Mouse (Mus musculus) embryonic facial prominence, embryonic 11.5 days (tissue): ENCODE measurements around the gene Ilk. TPM values are rescaled to one million over a fixed set of nuclear protein-coding genes. Genes with fewer than 3 reads are reported as not detected.

Experiments
- ATAC-seq: fragments of 200-750 bp; cut with Nextera tagmentation; replicated peaks from 2 replicates; pipeline ENCODE4 v1.8.0; 2017; ENCODE audit warnings: low read depth; ENCODE audit not compliant: insufficient number of reproducible peaks, low FRiP score, low TSS enrichment
- DNase-seq: peaks from one replicate; pipeline ENCODE4 v3.0.0-alpha.2; 2015; ENCODE audit warnings: low spot score
- H3K27ac ChIP-seq: fragments of 300-500 bp; sonication (generic); replicated peaks from 2 replicates; pipeline ENCODE4 v1.5.1; 2014; ENCODE audit warnings: mild to moderate bottlenecking, low read depth, low read length, control low read depth
- H3K27me3 ChIP-seq: fragments of 300-500 bp; sonication (generic); 2 replicates; pipeline ENCODE4 v1.6.1; 2014; ENCODE audit warnings: mild to moderate bottlenecking, low read length, moderate library complexity, mixed read lengths; ENCODE audit not compliant: control insufficient read depth, insufficient read depth
- H3K36me3 ChIP-seq: fragments of 300-500 bp; sonication (generic); replicated peaks from 2 replicates; pipeline ENCODE4 v1.6.1; 2014; ENCODE audit warnings: low read depth, mild to moderate bottlenecking, low read length, moderate library complexity, mixed read lengths; ENCODE audit not compliant: control insufficient read depth, insufficient read depth
- H3K4me1 ChIP-seq: fragments of 300-500 bp; sonication (generic); 2 replicates; pipeline ENCODE4 v1.6.1; 2014; ENCODE audit warnings: low read length, mixed read lengths; ENCODE audit not compliant: control insufficient read depth, insufficient read depth
- H3K4me2 ChIP-seq: fragments of 300-500 bp; sonication (generic); 2 replicates; pipeline ENCODE4 v1.6.1; 2014; ENCODE audit warnings: low read depth, mild to moderate bottlenecking, control low read depth, low read length, moderate library complexity
- H3K4me3 ChIP-seq: fragments of 300-500 bp; sonication (generic); 2 replicates; pipeline ENCODE4 v1.5.1; 2014; ENCODE audit warnings: low read depth, low read length, control low read depth
- H3K9ac ChIP-seq: fragments of 300-500 bp; sonication (generic); replicated peaks from 2 replicates; pipeline ENCODE4 v1.6.1; 2014; ENCODE audit warnings: mild to moderate bottlenecking, control low read depth, low read length
- H3K9me3 ChIP-seq: fragments of 300-500 bp; sonication (generic); replicated peaks from 2 replicates; pipeline ENCODE4 v1.6.1; 2016; ENCODE audit warnings: mild to moderate bottlenecking, low read length, inconsistent platforms, mixed read lengths; ENCODE audit not compliant: control insufficient read depth
- WGBS: fragments of 180-500 bp; shearing (Covaris S2); extraction: QIAGEN DNeasy Blood & Tissue Kit; methylation state at CpG from one replicate; pipeline ENCODE4 v1.1.7; 2014; 5-methylcytosine and 5-hydroxymethylcytosine counted together
- polyA plus RNA-seq: library from polyadenylated mRNA; unstranded; fragments of >200 nt; fragmentation: Nextera tagmentation; extraction: Ambion mirVana; gene quantifications from 2 replicates; pipeline ENCODE4 v1.2.1, GENCODE M21; 2014

Ilk gene
- polyA plus RNA-seq, 1 experiment from 2014 or later = 239 TPM

GRCm38 (mm10) chr7:105767729-105768165, 31.4 kb downstream of the Ilk start:
- H3K36me3 ChIP-seq = peaks cover 22% of the 10 kb centered on the region
- WGBS = 14% methylated on average over 6 of the region's 6 CpGs
- ATAC-seq = no peak; the same call in 1 of the 2 replicates

DNA sequence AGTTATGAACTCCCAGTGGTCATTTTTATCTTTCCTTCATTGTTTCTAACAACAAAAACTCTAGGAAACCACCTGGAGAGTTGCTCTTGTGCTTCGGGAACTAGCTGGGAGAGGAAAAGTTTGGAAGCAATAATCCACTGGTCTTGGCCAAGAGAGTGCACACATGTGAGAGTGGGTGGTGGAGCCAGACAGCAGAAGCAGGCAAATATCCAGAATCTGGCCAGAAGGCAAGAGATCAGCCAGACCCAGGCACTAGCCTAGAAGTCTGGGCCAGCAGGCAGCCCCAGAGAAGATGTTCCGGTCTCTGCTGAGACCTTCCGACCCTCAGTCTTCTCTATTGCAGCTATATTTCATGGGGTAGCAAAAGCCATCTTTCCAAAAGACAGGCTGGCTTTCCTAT, 33.6 kb downstream of the Ilk start:
- no peak for ATAC-seq
- H3K36me3 ChIP-seq = peaks cover 4% of the 10 kb centered on the region
- no peak overlapping the region for H3K4me3 ChIP-seq

More at GRCm38 (mm10) chr7:105767729-105768165, 31.4 kb downstream of the Ilk start:
- no peaks in the 10 kb centered on the region for H3K9me3 ChIP-seq
- no peak overlapping the region for H3K9ac ChIP-seq
- H3K4me3 ChIP-seq = no peak overlapping the region
- DNase-seq = peak; percentile 48
- peaks cover 2% of the 10 kb centered on the region; the same call in 1 of the 2 replicates for H3K4me1 ChIP-seq
- no peak overlapping the region for H3K4me2 ChIP-seq
- peaks cover 6% of the 10 kb centered on the region; the same call in 1 of the 2 replicates for H3K27me3 ChIP-seq
- peak overlapping the region; percentile 35; the same call in 1 of the 2 replicates for H3K27ac ChIP-seq

DNA sequence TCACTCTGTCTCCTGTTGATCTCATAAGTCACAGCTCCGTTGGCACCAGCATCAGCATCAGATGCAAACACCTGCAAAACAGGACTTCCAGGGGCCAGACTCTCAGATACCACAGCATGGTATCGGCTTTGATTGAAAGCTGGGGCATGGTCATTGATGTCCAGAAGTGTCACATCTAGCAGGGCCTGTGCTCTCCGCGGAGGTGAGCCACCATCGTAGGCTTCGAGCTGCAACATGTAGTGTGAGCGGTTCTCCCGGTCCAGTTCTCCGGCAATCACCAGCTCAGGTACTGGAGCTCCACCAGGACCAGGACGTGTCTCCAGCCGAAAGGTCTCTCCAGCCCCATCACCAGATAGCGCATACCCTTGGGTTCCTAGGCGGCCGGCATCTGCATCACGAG, 35.9 kb downstream of the Ilk start:
- WGBS = 96% methylated on average over 15 of the region's 15 CpGs
- no peak overlapping the region for H3K9ac ChIP-seq
- H3K27me3 ChIP-seq = no peaks in the 10 kb centered on the region
- no peak overlapping the region for H3K4me2 ChIP-seq
- no peaks in the 10 kb centered on the region for H3K9me3 ChIP-seq
- peaks cover 3% of the 10 kb centered on the region for H3K36me3 ChIP-seq
- H3K27ac ChIP-seq = no peak overlapping the region
- H3K4me3 ChIP-seq = no peak overlapping the region
- DNase-seq = no peak
- peaks cover 2% of the 10 kb centered on the region; the same call in 1 of the 2 replicates for H3K4me1 ChIP-seq
- no peak for ATAC-seq

More for the DNA sequence above, 33.6 kb downstream of the Ilk start:
- Histone ChIP-seq H3K9ac (no peak overlapping the region), H3K4me1 (peaks cover 2% of the 10 kb centered on the region; the same call in 1 of the 2 replicates), H3K27me3 (no peaks in the 10 kb centered on the region), H3K27ac (no peak overlapping the region), H3K4me2 (no peak overlapping the region), H3K9me3 (no peaks in the 10 kb centered on the region)
- no peak for DNase-seq
- WGBS = 91% methylated on average over 3 of the region's 3 CpGs

GRCm38 (mm10) chr7:105773041-105773440, 36.6 kb downstream of the Ilk start:
- WGBS = 90% methylated on average over 5 of the region's 5 CpGs

DNA sequence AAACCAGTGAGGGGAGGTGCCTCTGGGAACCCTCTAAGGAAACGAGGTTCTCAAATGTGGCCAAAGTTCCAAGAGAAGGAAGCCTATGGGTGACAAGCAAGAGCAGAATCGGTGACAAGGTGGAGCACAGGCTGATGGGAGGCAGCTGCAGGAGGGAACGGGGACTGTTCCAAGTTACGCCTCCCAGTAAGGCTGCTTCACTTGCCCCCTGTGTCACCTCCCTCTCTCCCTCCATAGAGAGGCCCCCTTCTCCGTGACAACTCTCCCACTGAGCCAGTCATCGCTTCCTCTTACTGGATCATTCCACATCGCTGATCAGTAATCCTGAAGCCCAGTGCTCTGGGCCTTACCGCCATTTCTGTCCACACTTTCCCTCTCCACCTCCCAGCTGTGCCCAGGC, 38.3 kb downstream of the Ilk start:
- Histone ChIP-seq H3K4me1 (peaks cover 4% of the 10 kb centered on the region; the same call in 1 of the 2 replicates), H3K27ac (no peak overlapping the region), H3K4me3 (no peak overlapping the region), H3K9ac (no peak overlapping the region), H3K36me3 (peaks cover 3% of the 10 kb centered on the region), H3K9me3 (no peaks in the 10 kb centered on the region), H3K27me3 (no peaks in the 10 kb centered on the region), H3K4me2 (no peak overlapping the region)
- 54% methylated on average over 8 of the region's 8 CpGs for WGBS
- no peak for ATAC-seq
- no peak for DNase-seq

More at GRCm38 (mm10) chr7:105773041-105773440, 36.6 kb downstream of the Ilk start:
- H3K36me3 ChIP-seq = peaks cover 3% of the 10 kb centered on the region
- no peak overlapping the region for H3K27ac ChIP-seq
- no peak for ATAC-seq
- H3K4me1 ChIP-seq = peaks cover 2% of the 10 kb centered on the region; the same call in 1 of the 2 replicates
- H3K27me3 ChIP-seq = no peaks in the 10 kb centered on the region
- no peak overlapping the region for H3K4me3 ChIP-seq
- DNase-seq = no peak
- no peak overlapping the region for H3K9ac ChIP-seq
- H3K4me2 ChIP-seq = no peak overlapping the region
- no peaks in the 10 kb centered on the region for H3K9me3 ChIP-seq

DNA sequence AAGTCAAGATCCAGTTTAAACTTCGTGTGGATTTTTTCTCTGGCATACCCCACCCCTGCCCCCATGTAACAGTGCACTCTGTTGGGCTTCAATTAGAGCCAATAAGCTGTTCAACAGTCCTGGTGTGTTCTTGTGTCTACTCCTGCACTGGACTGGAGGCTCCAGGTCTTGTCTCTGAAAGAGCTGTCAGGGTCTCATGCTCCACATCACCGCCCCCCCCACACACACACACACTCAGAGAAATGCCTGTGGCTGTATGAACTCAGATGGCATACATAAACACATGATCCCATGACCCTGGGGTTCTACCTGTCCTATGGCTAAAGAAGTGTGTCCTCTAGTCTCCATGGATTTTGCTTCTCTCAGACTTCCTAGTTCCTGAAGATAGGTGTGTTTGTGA, 39.6 kb downstream of the Ilk start:
- ATAC-seq (no peak), DNase-seq (no peak)
- H3K36me3 ChIP-seq = peaks cover 3% of the 10 kb centered on the region
- no peak overlapping the region for H3K27ac ChIP-seq
- H3K9ac ChIP-seq = no peak overlapping the region
- no peak overlapping the region for H3K4me3 ChIP-seq
- WGBS = 86% methylated on average over 2 of the region's 2 CpGs
- H3K4me1 ChIP-seq = peaks cover 4% of the 10 kb centered on the region; the same call in 1 of the 2 replicates
- H3K4me2 ChIP-seq = no peak overlapping the region
- H3K27me3 ChIP-seq = no peaks in the 10 kb centered on the region
- H3K9me3 ChIP-seq = no peaks in the 10 kb centered on the region

- H3K9ac ChIP-seq = peak overlapping the region; percentile 39; the same call in 1 of the 2 replicates
- no peaks in the 10 kb centered on the region for H3K27me3 ChIP-seq
- H3K4me2 ChIP-seq = no peak overlapping the region; the same call in 1 of the 2 replicates
- WGBS = 77% methylated on average over 1 of the region's 1 CpGs
- peak overlapping the region; percentile 95; the same call in 1 of the 2 replicates for H3K27ac ChIP-seq
- H3K4me1 ChIP-seq = peaks cover 4% of the 10 kb centered on the region; the same call in 1 of the 2 replicates
- DNase-seq (no peak), ATAC-seq (no peak)
- no peaks in the 10 kb centered on the region; the same call in 1 of the 2 replicates for H3K36me3 ChIP-seq
- H3K9me3 ChIP-seq = no peaks in the 10 kb centered on the region
- H3K4me3 ChIP-seq = no peak overlapping the region
These were observed 40.9 kb downstream of the Ilk start for GRCm38 (mm10) chr7:105777316-105777715.

DNA sequence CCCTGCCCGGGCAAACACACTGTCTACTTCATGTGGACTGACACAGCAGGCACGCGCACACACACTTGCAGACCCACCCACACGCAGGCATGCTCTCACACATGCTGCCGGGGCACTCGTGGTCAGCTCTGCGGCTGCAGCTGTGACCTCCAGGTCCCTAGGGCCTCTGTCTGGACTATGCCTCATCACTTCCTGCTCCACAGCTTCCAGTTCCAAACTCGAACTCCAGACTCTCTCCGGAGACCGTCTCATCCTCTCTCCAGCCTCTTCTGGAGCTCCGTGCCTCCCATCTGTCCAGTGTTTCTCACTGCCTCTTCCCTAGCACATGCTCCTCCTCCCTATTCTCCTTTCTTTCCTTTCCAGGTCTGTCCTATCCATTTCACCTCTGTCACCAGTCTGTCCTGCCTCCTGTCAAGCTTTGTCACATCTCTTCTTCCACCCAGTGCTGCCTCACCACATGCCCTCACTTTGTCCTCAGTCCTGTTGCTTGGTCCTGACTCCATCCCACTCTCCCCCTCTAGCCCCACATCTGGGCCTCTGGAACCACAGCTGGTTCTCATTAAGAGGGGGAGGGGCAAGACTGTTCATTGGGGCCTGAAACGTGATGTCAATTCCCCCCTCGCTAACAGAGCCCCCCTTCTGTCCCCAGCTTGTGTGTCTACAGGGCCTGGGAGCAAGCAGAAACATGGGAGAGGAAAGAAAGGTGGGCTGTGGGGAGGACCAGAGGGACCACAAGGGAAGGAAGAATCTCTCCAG, 41.6 kb downstream of the Ilk start:
- H3K27me3 ChIP-seq = no peaks in the 10 kb centered on the region
- H3K4me1 ChIP-seq = peaks cover 4% of the 10 kb centered on the region; the same call in 1 of the 2 replicates
- peak overlapping the region; percentile 29 for H3K4me3 ChIP-seq
- DNase-seq = peak; percentile 95
- no peaks in the 10 kb centered on the region for H3K9me3 ChIP-seq
- peak; percentile 92 for ATAC-seq
- 18% methylated on average over 13 of the region's 13 CpGs for WGBS
- no peaks in the 10 kb centered on the region; the same call in 1 of the 2 replicates for H3K36me3 ChIP-seq
- peak overlapping the region; percentile 58 for H3K4me2 ChIP-seq
- H3K27ac ChIP-seq = peak overlapping the region; percentile 95
- H3K9ac ChIP-seq = peak overlapping the region; percentile 58
